Mouse (Mus musculus) layer of hippocampus, postnatal 10 days (tissue): ENCODE results near the gene Fam199x. TPM values are rescaled to one million over a fixed set of nuclear protein-coding genes. Genes with fewer than 3 reads are reported as not detected.

Experiments used
- total RNA-seq, 2 experiments: library from RNA; stranded (reverse); gene quantifications; 2 replicates each; pipeline ENCODE4 v1.2.3; 2021

Fam199x gene
- total RNA-seq, 2 experiments from 2014 or later = 11.4 to 12.3 TPM

Other genes starting within 250 kb of the Fam199x start
- 100 to 1,000 TPM; 102 to 115 TPM for gene Plp1, start 226.9 kb upstream of the Fam199x start, total RNA-seq
- 10 to 100 TPM; 22.7 to 33.9 TPM for gene Rab9b, start 180.8 kb upstream of the Fam199x start, total RNA-seq
- gene H2bfm, start 122.3 kb upstream of the Fam199x start, total RNA-seq = not detected
- 10 to 100 TPM; 36.1 to 53.7 TPM for gene Tmsb15b2, start 74.1 kb upstream of the Fam199x start, total RNA-seq
- gene Tmsb15l, start 72.7 kb upstream of the Fam199x start, total RNA-seq = 1 to 10 TPM; 3.3 to 3.9 TPM
- gene Tmsb15b1, start 72.7 kb upstream of the Fam199x start, total RNA-seq = 10 to 100 TPM in 1 of 2 experiments, 1 to 10 TPM in 1; 8.2 to 21.9 TPM
- 100 to 1,000 TPM; 267 to 274 TPM for gene Zcchc18, start 56.4 kb upstream of the Fam199x start, total RNA-seq
- gene Slc25a53, start 11.3 kb upstream of the Fam199x start, total RNA-seq = 10 to 100 TPM; 21.0 to 31.6 TPM
- gene Esx1, start 72.5 kb downstream of the Fam199x start, total RNA-seq = not detected